Mouse (Mus musculus): Measurements from ENCODE around the gene Dusp6. TPM values are rescaled to one million over a fixed set of nuclear protein-coding genes. Genes with fewer than 3 reads are reported as not detected.
"Not testable (repeated sequence)": the region's sequence is repeated elsewhere in the genome, so short reads cannot be mapped to it uniquely, and the experiment has no call there.

Dusp6 gene
- total RNA-seq (2021): 10 to 100 TPM; 58.5 to 63.1 TPM
- long read RNA-seq, experiment 1, transcript Dusp6-201 (3 exons, 2,796 nt): major isoform, 54 of 70 reads
- long read RNA-seq, experiment 1, partial matches to known transcripts: 1 of 70 reads
- long read RNA-seq, experiment 1, other reads (novel, unspliced or antisense): 10 of 70 reads
- long read RNA-seq, experiment 2, transcript Dusp6-201 (3 exons, 2,796 nt): major isoform, 73 of 82 reads
- long read RNA-seq, experiment 2, partial matches to known transcripts: 0 of 82 reads
- long read RNA-seq, experiment 2, other reads (novel, unspliced or antisense): 4 of 82 reads

DNA sequence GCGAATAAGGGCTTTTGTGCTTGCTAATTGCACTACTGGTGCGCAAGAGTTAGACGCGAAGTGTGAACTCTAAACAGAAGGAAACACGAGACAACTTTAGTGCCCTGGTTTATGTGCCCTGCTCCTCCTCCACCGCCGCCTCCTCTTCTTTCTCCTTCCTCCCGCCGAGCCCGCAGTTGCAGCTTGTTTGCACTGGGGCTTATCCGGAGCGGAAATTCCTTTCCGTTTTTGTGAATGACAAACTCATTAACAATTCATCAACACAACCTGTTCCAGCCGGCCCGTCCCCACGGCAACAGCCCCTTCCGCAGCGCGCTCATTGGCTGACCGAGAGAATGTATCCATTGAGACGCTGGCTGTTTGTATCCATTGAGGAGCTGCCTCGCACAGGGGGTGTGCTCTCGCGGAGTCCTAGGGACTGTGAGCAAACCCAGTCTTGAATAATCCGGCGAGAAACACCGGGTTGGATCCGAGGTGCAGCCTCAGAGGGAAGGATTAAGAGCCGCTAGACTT lies at the start of gene Dusp6:
TSS of gene Dusp6 (plus strand) at position 365 of the 513 bp plus-strand sequence.
- peak; percentile 78 to 90 for DNase-seq (ENCODE audit: low spot score in 2 of 2)

DNA sequence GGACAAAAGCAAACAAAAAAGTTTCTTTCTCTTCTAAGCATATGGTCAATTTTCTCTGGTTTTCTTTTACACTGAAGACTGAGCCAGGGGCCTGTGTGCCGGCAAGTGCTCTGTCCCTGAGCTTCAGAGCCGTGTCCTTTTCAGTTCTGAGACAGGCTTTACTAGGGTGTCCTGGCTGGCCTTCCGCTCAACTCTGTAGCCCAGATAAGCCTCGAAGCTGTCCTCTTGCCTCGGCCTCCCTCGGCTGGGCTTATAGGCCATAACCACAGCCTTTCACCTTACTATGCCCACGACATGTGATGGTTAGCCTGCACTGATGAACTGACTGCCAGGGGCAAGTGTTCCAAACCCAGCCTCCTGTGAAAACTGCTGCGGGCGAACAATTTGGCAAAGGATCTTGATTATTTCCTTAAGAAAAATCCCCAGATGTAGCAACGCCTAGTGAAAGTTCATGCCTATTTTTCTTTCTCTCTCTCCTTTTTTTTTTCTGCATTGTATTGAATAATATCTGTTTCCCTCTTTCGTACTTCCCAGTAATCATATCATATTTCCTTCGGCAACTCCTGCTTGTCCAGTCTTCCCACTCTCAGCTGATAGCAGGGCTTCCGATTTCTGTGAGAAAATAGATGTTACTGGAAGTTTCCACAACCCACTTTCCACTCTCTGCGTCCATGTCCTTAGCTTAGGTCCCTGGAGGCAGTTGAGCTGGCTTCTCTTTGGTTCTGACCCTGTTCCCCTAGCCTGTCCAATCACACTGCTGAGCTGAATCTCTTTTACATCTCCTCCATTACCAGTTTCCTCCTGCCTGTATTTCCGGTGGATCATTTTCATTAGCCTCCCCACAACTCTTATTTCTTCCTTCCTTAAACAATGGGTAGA lies 48.4 kb upstream of the Dusp6 start:
- no peak for DNase-seq (ENCODE audit: low spot score in 2 of 2)

DNA sequence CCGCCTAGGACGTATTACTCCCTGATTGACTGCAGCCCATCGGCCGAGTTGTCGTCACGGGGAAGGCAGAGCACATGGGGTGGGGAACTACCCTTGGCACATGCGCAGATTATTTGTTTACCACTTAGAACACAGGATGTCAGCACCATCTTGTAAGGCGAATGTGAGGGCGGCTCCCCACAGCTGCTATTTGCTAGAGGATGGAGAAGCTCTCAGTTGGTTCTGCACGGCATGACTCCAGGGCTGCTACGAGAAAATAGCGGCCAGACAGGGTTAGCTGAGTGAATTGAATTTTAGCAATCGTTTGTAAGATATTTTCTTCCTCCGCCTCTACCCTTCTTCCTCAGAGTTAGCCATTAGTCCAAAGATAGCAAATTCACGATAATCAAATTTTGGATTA lies 46.5 kb upstream of the Dusp6 start:
- not testable (repeated sequence) for DNase-seq (ENCODE audit: low spot score in 2 of 2)

GRCm38 (mm10) chr10:99221540-99221939 lies 41.5 kb upstream of the Dusp6 start:
- DNase-seq (ENCODE audit: low spot score in 2 of 2): no peak

DNA sequence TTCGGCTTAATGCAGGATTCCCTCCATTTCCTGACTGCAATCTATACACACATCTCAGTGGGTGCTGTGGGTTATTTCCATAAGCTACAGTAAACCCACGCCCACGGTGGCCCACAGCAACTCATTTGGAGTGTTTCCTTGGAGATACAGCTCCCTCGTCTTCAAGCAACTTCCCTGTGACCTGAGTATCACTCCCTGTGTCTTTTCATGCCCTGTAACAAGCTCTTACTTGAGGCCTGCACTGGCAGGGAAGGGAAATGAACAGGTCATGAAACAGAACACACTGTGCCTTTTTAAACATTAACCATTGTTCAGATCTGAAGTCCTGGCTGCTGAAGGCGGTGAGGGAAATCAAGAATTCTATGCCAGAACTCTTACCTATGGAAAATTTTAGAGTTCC lies 40.3 kb upstream of the Dusp6 start:
- no peak for DNase-seq (ENCODE audit: low spot score in 2 of 2)

DNA sequence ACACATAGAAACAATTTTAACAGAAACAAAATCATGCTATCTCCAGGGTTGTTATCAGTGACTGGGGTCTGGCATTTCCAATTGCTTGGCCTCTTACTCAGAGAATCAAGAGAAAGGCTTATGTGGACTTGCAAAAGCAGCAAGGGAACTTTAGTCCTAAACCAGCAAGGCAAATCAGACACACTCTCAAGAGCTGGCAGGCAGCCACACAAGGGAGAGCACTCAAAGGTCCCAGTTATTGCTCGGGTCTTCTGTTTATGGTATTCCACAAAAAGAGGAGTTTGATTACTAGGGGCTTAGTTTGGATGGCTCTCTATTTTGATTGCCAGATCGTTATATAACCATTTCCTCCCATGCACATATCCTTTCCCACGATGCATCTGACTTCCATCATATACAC lies 38.8 kb upstream of the Dusp6 start:
- no peak for DNase-seq (ENCODE audit: low spot score in 2 of 2)

- DNase-seq (ENCODE audit: low spot score in 2 of 2): no peak
Measured at GRCm38 (mm10) chr10:99226782-99227181, 36.2 kb upstream of the Dusp6 start.

DNA sequence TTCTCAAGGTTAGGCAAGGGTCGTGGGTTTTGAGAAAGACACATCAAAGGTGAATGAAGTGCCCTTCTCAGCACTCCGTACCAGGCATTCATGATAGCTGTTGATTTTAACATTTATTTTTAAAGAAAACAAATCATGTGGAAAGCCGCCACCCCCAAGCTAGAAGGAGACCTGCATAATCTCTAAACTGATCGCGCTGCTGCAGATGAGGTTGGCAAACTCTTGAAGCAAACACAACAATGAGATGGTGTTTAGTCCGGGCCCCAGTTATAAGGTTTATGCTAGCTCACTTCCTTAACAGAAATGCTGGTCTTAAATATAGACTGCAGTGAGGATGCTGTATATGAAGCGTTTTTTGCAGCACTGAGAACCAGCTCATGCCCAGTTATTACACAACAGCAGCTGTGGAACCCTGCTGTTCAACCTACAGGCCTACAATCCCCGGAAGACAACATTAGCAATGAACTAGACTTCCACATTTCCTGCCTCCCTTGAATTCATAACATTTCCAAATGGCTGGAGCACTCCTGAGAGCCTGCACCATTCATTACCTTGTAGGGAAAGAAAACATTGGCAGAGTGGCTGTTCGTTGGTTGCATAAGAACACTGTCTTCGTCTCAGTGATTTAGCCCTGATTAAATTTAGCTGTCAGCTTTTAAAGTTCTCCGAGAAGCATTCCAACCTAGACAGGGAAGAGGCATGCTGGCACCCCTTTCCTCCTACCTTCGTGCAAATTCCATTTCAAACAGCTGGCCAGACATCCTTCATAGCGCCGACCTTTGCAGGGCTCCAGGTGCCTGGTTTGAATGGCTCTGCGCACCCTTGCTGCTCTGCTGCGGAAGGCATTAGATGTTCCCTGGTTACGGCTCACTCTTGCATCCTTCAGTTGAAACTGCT lies 34.8 kb upstream of the Dusp6 start:
- DNase-seq (ENCODE audit: low spot score in 2 of 2): no peak

- DNase-seq (ENCODE audit: low spot score in 2 of 2): no peak
Measured at GRCm38 (mm10) chr10:99229031-99229684, 33.9 kb upstream of the Dusp6 start.

DNA sequence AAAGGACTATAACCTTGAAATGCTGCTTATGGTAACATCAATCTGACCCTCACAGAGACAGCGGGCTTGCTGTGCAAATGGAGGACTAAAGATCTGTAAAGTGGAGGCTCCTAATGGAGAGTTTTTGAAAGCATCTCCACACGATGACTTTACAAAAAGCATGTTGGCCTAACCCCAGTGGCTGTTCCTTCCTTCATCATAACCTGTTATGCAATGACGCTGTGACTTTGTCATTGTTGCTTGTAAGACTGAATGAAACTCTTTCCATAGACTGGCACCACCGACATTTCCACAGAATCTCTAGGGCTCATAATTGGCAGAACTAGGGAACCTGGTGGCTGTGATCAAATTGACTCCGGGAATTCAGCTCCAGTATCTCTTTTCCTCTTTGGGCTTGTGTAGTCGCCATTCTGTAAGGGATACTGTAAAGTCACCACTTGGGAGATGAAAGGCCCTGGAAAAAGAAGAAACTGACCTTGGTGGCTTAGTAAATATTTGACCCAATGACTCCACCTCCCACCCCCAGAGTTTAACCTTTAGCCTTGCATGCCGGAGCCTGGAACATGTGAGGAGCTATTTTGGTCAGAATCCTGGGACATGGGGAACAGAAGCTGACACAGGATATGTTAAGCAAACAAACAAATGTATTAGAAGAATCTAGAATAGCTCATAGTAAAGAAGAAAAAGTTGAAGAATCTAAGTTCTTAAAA lies 30.4 kb upstream of the Dusp6 start:
- DNase-seq (ENCODE audit: low spot score in 2 of 2): no peak

DNA sequence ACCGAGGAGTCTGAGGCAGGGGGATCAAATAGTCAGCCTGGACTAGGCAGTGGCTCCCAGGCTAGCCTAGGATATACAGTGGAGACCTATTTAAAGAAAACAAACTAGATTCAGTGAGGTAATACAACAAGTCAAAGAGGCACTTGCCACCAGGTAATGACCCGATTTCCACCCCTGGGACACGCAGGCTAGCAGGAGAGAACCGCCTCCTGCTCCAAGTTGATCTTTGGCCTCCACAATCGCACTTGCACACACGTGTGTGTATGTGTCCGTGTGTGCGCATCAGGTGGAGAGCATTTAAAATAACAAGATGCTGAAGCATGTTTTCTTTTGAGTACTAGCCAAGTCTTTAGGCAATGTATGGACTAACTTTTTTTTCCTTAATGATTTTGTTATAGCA lies 28.7 kb upstream of the Dusp6 start:
- no peak for DNase-seq (ENCODE audit: low spot score in 2 of 2)

- DNase-seq (ENCODE audit: low spot score in 2 of 2): no peak
Measured at GRCm38 (mm10) chr10:99235081-99235480, 27.9 kb upstream of the Dusp6 start.

GRCm38 (mm10) chr10:99237205-99237832 lies 25.7 kb upstream of the Dusp6 start:
- no peak for DNase-seq (ENCODE audit: low spot score in 2 of 2)

- no peak for DNase-seq (ENCODE audit: low spot score in 2 of 2)
Measured at GRCm38 (mm10) chr10:99238537-99238936, 24.5 kb upstream of the Dusp6 start.

GRCm38 (mm10) chr10:99241284-99241828 lies 21.7 kb upstream of the Dusp6 start:
- DNase-seq (ENCODE audit: low spot score in 2 of 2): no peak

- DNase-seq (ENCODE audit: low spot score in 2 of 2): no peak
Measured at GRCm38 (mm10) chr10:99241829-99242711, 21.0 kb upstream of the Dusp6 start.

DNA sequence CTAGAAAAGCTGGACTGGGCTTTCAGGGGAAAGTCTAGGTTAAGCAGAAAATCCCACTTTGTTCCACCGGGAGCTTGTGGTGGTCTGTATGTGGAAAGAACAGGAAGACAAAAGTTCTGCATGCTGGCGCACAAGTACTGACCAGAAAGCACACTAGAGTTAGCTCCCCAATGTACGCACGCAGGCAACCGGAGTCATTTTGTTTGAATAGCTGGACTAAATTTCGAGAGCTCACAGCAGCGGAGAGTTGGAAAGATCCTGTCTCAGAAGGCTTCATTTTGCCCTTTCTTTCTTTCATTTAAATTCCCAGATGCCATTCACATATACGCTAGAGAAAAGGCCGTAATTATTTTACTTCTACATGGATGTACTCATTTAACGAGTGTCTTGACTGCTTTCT lies 20.3 kb upstream of the Dusp6 start:
- no peak for DNase-seq (ENCODE audit: low spot score in 2 of 2)

- DNase-seq (ENCODE audit: low spot score in 2 of 2): no peak
Measured at GRCm38 (mm10) chr10:99243907-99244489, 19.0 kb upstream of the Dusp6 start.

Data from gastrocnemius, postnatal 4 days (tissue).